Mouse (Mus musculus): Measurements from ENCODE around the gene Chchd1. TPM values are rescaled to one million over a fixed set of nuclear protein-coding genes. Genes with fewer than 3 reads are reported as not detected.

The Chchd1 gene
- total RNA-seq (2021) = 10 to 100 TPM; 47.3 to 50.3 TPM

GRCm38 (mm10) chr14:20702741-20703381, at the start of gene Chchd1:
Chchd1 (plus strand) TSS chr14:20703006.
- DNase-seq (ENCODE audit: extremely low spot score in 1 of 2, low spot score in 1 of 2) = peak; percentile 90 to 92

GRCm38 (mm10) chr14:20654690-20655421, 48.0 kb upstream of the Chchd1 start:
- DNase-seq (ENCODE audit: extremely low spot score in 1 of 2, low spot score in 1 of 2) = no peak

GRCm38 (mm10) chr14:20655731-20656130, 47.1 kb upstream of the Chchd1 start:
- no peak for DNase-seq (ENCODE audit: extremely low spot score in 1 of 2, low spot score in 1 of 2)

- DNase-seq (ENCODE audit: extremely low spot score in 1 of 2, low spot score in 1 of 2) = no peak
Observed at GRCm38 (mm10) chr14:20656361-20656760, 46.4 kb upstream of the Chchd1 start, which contains the start of gene Myoz1. Myoz1 (minus strand) TSS chr14:20656540.

- DNase-seq (ENCODE audit: extremely low spot score in 1 of 2, low spot score in 1 of 2) = peak in 1 of 2 experiments; percentile 28
Observed at GRCm38 (mm10) chr14:20658326-20658725, 44.5 kb upstream of the Chchd1 start.

- DNase-seq (ENCODE audit: extremely low spot score in 1 of 2, low spot score in 1 of 2) = no peak
Observed at GRCm38 (mm10) chr14:20658902-20659301, 43.9 kb upstream of the Chchd1 start.

GRCm38 (mm10) chr14:20659687-20660086, 43.1 kb upstream of the Chchd1 start:
- DNase-seq (ENCODE audit: extremely low spot score in 1 of 2, low spot score in 1 of 2) = no peak

GRCm38 (mm10) chr14:20660827-20661660, 41.8 kb upstream of the Chchd1 start:
- peak; percentile 84 to 89 for DNase-seq (ENCODE audit: extremely low spot score in 1 of 2, low spot score in 1 of 2)

- DNase-seq (ENCODE audit: extremely low spot score in 1 of 2, low spot score in 1 of 2) = peak; percentile 17 to 29
Observed at GRCm38 (mm10) chr14:20661661-20662331, 41.0 kb upstream of the Chchd1 start.

- no peak for DNase-seq (ENCODE audit: extremely low spot score in 1 of 2, low spot score in 1 of 2)
Observed at GRCm38 (mm10) chr14:20662740-20663139, 40.1 kb upstream of the Chchd1 start.

GRCm38 (mm10) chr14:20663601-20664000, 39.2 kb upstream of the Chchd1 start:
- DNase-seq (ENCODE audit: extremely low spot score in 1 of 2, low spot score in 1 of 2) = no peak

GRCm38 (mm10) chr14:20664436-20664835, 38.4 kb upstream of the Chchd1 start:
- no peak for DNase-seq (ENCODE audit: extremely low spot score in 1 of 2, low spot score in 1 of 2)

- DNase-seq (ENCODE audit: extremely low spot score in 1 of 2, low spot score in 1 of 2) = no peak
Observed at GRCm38 (mm10) chr14:20667469-20667868, 35.3 kb upstream of the Chchd1 start.

- DNase-seq (ENCODE audit: extremely low spot score in 1 of 2, low spot score in 1 of 2) = no peak
Observed at GRCm38 (mm10) chr14:20668154-20668810, 34.5 kb upstream of the Chchd1 start, which contains the start of gene Synpo2l. Synpo2l (minus strand) TSS chr14:20668354.

- no peak for DNase-seq (ENCODE audit: extremely low spot score in 1 of 2, low spot score in 1 of 2)
Observed at GRCm38 (mm10) chr14:20672990-20673389, 29.8 kb upstream of the Chchd1 start.

GRCm38 (mm10) chr14:20673735-20674063, 29.1 kb upstream of the Chchd1 start:
- no peak for DNase-seq (ENCODE audit: extremely low spot score in 1 of 2, low spot score in 1 of 2)

GRCm38 (mm10) chr14:20674064-20674833, 28.6 kb upstream of the Chchd1 start, which contains the start of gene Sec24c:
Sec24c (plus strand) TSS chr14:20674308.
- peak; percentile 89 to 99 for DNase-seq (ENCODE audit: extremely low spot score in 1 of 2, low spot score in 1 of 2)

- DNase-seq (ENCODE audit: extremely low spot score in 1 of 2, low spot score in 1 of 2) = no peak
Observed at GRCm38 (mm10) chr14:20677906-20678305, 24.9 kb upstream of the Chchd1 start.

GRCm38 (mm10) chr14:20681742-20682141, 21.1 kb upstream of the Chchd1 start:
- DNase-seq (ENCODE audit: extremely low spot score in 1 of 2, low spot score in 1 of 2) = no peak
